Mouse (Mus musculus): ENCODE measurements around the gene Abhd17c. TPM values are rescaled to one million over a fixed set of nuclear protein-coding genes. Genes with fewer than 3 reads are reported as not detected.

Gene Abhd17c
- total and polyA plus RNA-seq, 3 experiments: 13.5 to 28.1 (median 22.8) TPM

- TF ChIP-seq POLR2AphosphoS5 (IDR thresholded peaks at IDR 0.05; ENCODE audit: insufficient replicate concordance, low read depth, low read length) (no peak), CTCF (IDR thresholded peaks at IDR 0.05; ENCODE audit: low read depth, low read length) (no peak), GATA1 (IDR thresholded peaks at IDR 0.05; ENCODE audit: borderline replicate concordance, low read length) (no peak), TAL1 (conservative IDR thresholded peaks at IDR 0.05; ENCODE audit: low read depth, low read length) (no peak), GATA2 (IDR thresholded peaks at IDR 0.05; ENCODE audit: borderline replicate concordance, low read depth, low read length) (no peak)
- Histone ChIP-seq H3K4me1 (ENCODE audit: insufficient read depth, low read depth, low read length) (peaks cover 2% of the 10 kb centered on the region), H3K4me3 (ENCODE audit: low read depth, low read length) (no peak overlapping the region), H3K27me3 (ENCODE audit: insufficient read depth, low read length) (no peaks in the 10 kb centered on the region), H3K36me3 (replicated peaks) (peaks cover 87% of the 10 kb centered on the region), H3K9me3 (replicated peaks) (no peaks in the 10 kb centered on the region)
- no peak for ATAC-seq (ENCODE audit: extremely low read depth, insufficient number of reproducible peaks, low FRiP score, poor library complexity, severe bottlenecking)
- DNase-seq (ENCODE audit: low spot score): no peak
Observed at GRCm38 (mm10) chr7:84113035-84113390, 38.7 kb downstream of the Abhd17c start.

DNA sequence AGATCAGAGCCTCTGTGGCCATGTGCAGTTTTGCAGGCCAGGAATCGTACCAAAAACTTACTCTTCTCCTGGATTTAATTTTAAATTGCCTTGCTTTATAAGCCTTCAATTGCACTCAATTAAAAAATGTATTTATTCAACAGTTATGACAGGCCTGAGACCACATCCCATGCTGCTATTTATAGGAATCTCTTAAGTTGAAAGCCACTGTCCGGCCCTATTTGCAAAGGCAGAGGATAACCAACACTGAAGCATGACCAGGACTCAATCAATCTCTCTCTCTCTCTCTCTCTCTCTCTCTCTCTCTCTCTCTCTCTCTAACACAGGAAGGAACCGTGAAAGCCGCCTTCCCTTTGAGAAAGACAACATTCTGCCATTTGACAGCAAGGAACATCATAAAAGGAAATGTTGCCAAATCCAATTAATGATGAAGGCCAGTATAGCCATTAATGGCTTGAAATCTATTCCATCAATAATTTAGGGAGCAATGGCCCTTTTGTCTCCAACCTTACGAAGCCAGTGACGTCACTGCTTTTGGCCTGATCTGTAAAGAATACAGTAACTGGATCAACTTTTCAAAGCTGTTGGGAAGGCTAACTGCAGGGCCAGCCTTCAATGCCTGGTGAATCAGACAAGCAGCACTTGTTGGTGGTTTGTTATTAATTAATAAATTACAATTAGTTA, 39.2 kb downstream of the Abhd17c start:
- peaks cover 87% of the 10 kb centered on the region for H3K36me3 ChIP-seq (replicated peaks)
- TF ChIP-seq CTCF (IDR thresholded peaks at IDR 0.05; ENCODE audit: low read depth, low read length): no peak
- no peak for TF ChIP-seq TAL1 (conservative IDR thresholded peaks at IDR 0.05; ENCODE audit: low read depth, low read length)
- TF ChIP-seq POLR2AphosphoS5 (IDR thresholded peaks at IDR 0.05; ENCODE audit: insufficient replicate concordance, low read depth, low read length): no peak
- no peak for TF ChIP-seq GATA1 (IDR thresholded peaks at IDR 0.05; ENCODE audit: borderline replicate concordance, low read length)
- no peak for TF ChIP-seq GATA2 (IDR thresholded peaks at IDR 0.05; ENCODE audit: borderline replicate concordance, low read depth, low read length)

DNA sequence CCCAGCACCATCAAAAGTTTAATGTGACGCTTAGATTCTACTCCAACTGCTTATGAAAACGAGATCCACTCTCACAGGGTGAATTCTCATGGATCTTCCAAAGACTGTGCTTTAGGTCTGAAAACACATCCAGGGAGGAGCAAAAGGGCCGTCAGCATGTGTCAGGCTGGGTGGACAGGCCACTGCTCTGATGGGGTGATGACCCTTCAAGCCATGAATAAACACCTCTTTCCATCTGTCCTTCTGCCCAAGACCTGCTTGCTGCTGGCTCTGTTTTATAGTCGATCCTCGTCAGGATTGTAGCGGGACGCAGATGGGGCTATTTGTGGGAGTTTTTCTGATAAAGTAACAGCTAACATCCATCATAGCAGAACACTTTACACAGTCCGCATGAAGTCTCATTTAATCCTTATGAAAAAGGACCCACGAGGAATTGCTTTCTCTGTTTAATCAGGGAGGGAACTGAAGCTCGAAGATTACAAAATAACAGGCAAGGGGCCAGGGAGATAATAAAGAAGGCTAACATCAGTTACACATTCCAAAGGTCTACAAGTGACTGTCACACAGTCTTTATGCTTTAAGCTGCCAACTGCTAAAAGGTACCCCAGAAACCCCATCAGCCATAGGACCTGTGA, 39.9 kb downstream of the Abhd17c start:
- Histone ChIP-seq H3K4me1 (ENCODE audit: insufficient read depth, low read depth, low read length) (no peaks in the 10 kb centered on the region; the same call in 1 of the 2 replicates), H3K9me3 (replicated peaks) (no peaks in the 10 kb centered on the region), H3K4me3 (ENCODE audit: low read depth, low read length) (no peak overlapping the region), H3K27me3 (ENCODE audit: insufficient read depth, low read length) (no peaks in the 10 kb centered on the region), H3K36me3 (replicated peaks) (peaks cover 84% of the 10 kb centered on the region)
- DNase-seq (ENCODE audit: low spot score): no peak
- TF ChIP-seq GATA1 (IDR thresholded peaks at IDR 0.05; ENCODE audit: borderline replicate concordance, low read length) (no peak), CTCF (IDR thresholded peaks at IDR 0.05; ENCODE audit: low read depth, low read length) (no peak), TAL1 (conservative IDR thresholded peaks at IDR 0.05; ENCODE audit: low read depth, low read length) (no peak)
- no peak for ATAC-seq (ENCODE audit: extremely low read depth, insufficient number of reproducible peaks, low FRiP score, poor library complexity, severe bottlenecking)

More for the DNA sequence above, 39.2 kb downstream of the Abhd17c start:
- no peak for ATAC-seq (ENCODE audit: extremely low read depth, insufficient number of reproducible peaks, low FRiP score, poor library complexity, severe bottlenecking)
- Histone ChIP-seq H3K27me3 (ENCODE audit: insufficient read depth, low read length) (no peaks in the 10 kb centered on the region), H3K9me3 (replicated peaks) (no peaks in the 10 kb centered on the region), H3K4me1 (ENCODE audit: insufficient read depth, low read depth, low read length) (peaks cover under 1% of the 10 kb centered on the region), H3K4me3 (ENCODE audit: low read depth, low read length) (no peak overlapping the region)
- DNase-seq (ENCODE audit: low spot score): no peak

GRCm38 (mm10) chr7:84106942-84107341, 44.8 kb downstream of the Abhd17c start:
- Histone ChIP-seq H3K4me1 (ENCODE audit: insufficient read depth, low read depth, low read length) (no peaks in the 10 kb centered on the region; the same call in 1 of the 2 replicates), H3K27me3 (ENCODE audit: insufficient read depth, low read length) (no peaks in the 10 kb centered on the region), H3K9me3 (replicated peaks) (no peaks in the 10 kb centered on the region), H3K4me3 (ENCODE audit: low read depth, low read length) (no peak overlapping the region), H3K36me3 (replicated peaks) (peaks cover 40% of the 10 kb centered on the region)
- no peak for DNase-seq (ENCODE audit: low spot score)
- no peak for ATAC-seq (ENCODE audit: extremely low read depth, insufficient number of reproducible peaks, low FRiP score, poor library complexity, severe bottlenecking)
- TF ChIP-seq TAL1 (conservative IDR thresholded peaks at IDR 0.05; ENCODE audit: low read depth, low read length) (no peak), CTCF (IDR thresholded peaks at IDR 0.05; ENCODE audit: low read depth, low read length) (no peak), GATA2 (IDR thresholded peaks at IDR 0.05; ENCODE audit: borderline replicate concordance, low read depth, low read length) (no peak), GATA1 (IDR thresholded peaks at IDR 0.05; ENCODE audit: borderline replicate concordance, low read length) (no peak)

GRCm38 (mm10) chr7:84102589-84102988, 49.1 kb downstream of the Abhd17c start:
- TF ChIP-seq GATA2 (IDR thresholded peaks at IDR 0.05; ENCODE audit: borderline replicate concordance, low read depth, low read length) (no peak), GATA1 (IDR thresholded peaks at IDR 0.05; ENCODE audit: borderline replicate concordance, low read length) (no peak), TAL1 (conservative IDR thresholded peaks at IDR 0.05; ENCODE audit: low read depth, low read length) (no peak), CTCF (IDR thresholded peaks at IDR 0.05; ENCODE audit: low read depth, low read length) (no peak), POLR2AphosphoS5 (IDR thresholded peaks at IDR 0.05; ENCODE audit: insufficient replicate concordance, low read depth, low read length) (no peak)
- no peaks in the 10 kb centered on the region for H3K9me3 ChIP-seq (replicated peaks)
- DNase-seq (ENCODE audit: low spot score): no peak
- H3K36me3 ChIP-seq (replicated peaks): peaks cover 6% of the 10 kb centered on the region
- H3K4me1 ChIP-seq (ENCODE audit: insufficient read depth, low read depth, low read length): no peaks in the 10 kb centered on the region
- no peak for ATAC-seq (ENCODE audit: extremely low read depth, insufficient number of reproducible peaks, low FRiP score, poor library complexity, severe bottlenecking)
- H3K4me3 ChIP-seq (ENCODE audit: low read depth, low read length): no peak overlapping the region
- H3K27me3 ChIP-seq (ENCODE audit: insufficient read depth, low read length): no peaks in the 10 kb centered on the region; the same call in 1 of the 2 replicates

- Histone ChIP-seq H3K27me3 (ENCODE audit: insufficient read depth, low read length) (peaks cover 8% of the 10 kb centered on the region), H3K36me3 (replicated peaks) (no peaks in the 10 kb centered on the region), H3K4me3 (ENCODE audit: low read depth, low read length) (no peak overlapping the region), H3K9me3 (replicated peaks) (no peaks in the 10 kb centered on the region), H3K4me1 (ENCODE audit: insufficient read depth, low read depth, low read length) (no peaks in the 10 kb centered on the region)
- ATAC-seq (ENCODE audit: extremely low read depth, insufficient number of reproducible peaks, low FRiP score, poor library complexity, severe bottlenecking) (no peak), DNase-seq (ENCODE audit: low spot score) (no peak)
- no peak for TF ChIP-seq GATA1 (IDR thresholded peaks at IDR 0.05; ENCODE audit: borderline replicate concordance, low read length)
- no peak for TF ChIP-seq CTCF (IDR thresholded peaks at IDR 0.05; ENCODE audit: low read depth, low read length)
- no peak for TF ChIP-seq POLR2AphosphoS5 (IDR thresholded peaks at IDR 0.05; ENCODE audit: insufficient replicate concordance, low read depth, low read length)
- no peak for TF ChIP-seq GATA2 (IDR thresholded peaks at IDR 0.05; ENCODE audit: borderline replicate concordance, low read depth, low read length)
Observed at GRCm38 (mm10) chr7:84100672-84101071, 51.0 kb downstream of the Abhd17c start.
